ENCODE assay signal across 10 mouse cellular contexts in the genomic region with DNA sequence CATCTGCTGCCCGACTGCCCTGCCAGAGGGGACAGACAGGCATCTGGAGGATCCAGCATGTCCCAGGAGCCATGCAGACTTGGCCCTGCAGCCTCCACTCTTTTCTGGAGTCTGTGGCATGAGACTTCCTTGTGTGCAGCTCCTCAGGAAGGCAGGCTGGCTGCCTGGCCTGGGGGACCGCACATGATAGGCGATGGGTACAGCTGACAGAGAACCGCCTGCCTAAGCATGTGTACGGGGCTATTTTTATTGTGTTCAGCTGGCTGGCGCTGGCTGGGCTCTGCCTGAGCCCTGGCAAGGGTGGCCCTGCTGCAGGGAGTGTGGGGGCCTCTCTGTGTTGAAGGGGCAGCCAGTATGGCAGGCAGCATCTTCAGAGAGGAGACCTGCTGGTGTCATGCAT.
DNase-seq lines count a peak whose midpoint lies in the region; ATAC-seq lines count a peak whose summit lies in the region.
"Had no signal": no experiment of that assay in that cellular context is flagged by ENCODE, and none has a peak within 500 bp of the region (broad histone marks: within the 10 kb centered on the region; RNA-seq: fewer than 3 reads in every experiment).

No protein-coding gene starts in this region.

- 67% methylated on average over 6 of the region's 6 CpGs for WGBS in heart, embryonic 10.5 days
- WGBS in embryonic facial prominence, embryonic 10.5 days, result 73% methylated on average over 6 of the region's 6 CpGs
- 54% methylated on average over 6 of the region's 6 CpGs for WGBS in hindbrain, embryonic 12.5 days
- 37% methylated on average over 6 of the region's 6 CpGs for WGBS in midbrain, embryonic 14.5 days

- peak overlapping the region; percentile 20; the same call in 1 of the 2 replicates for H3K9ac ChIP-seq in hindbrain, embryonic 12.5 days
- no peak overlapping the region; the same call in 1 of the 2 replicates for H3K9ac ChIP-seq in midbrain, embryonic 14.5 days (replicated peaks; ENCODE audit: low read length)

- H3K4me2 ChIP-seq in hindbrain, embryonic 12.5 days (replicated peaks), result no peak overlapping the region
- no peak overlapping the region; the same call in 1 of the 2 replicates for H3K4me2 ChIP-seq in midbrain, embryonic 14.5 days (ENCODE audit: low read length)

- H3K9me3 ChIP-seq in heart, embryonic 10.5 days, result no peaks in the 10 kb centered on the region
- no peaks in the 10 kb centered on the region for H3K9me3 ChIP-seq in embryonic facial prominence, embryonic 10.5 days
- H3K9me3 ChIP-seq in hindbrain, embryonic 12.5 days (replicated peaks), result no peaks in the 10 kb centered on the region
- H3K9me3 ChIP-seq in midbrain, embryonic 14.5 days (ENCODE audit: control insufficient read depth, low read length), result no peaks in the 10 kb centered on the region

- H3K27ac ChIP-seq in heart, embryonic 10.5 days, result peak overlapping the region; percentile 93
- peak overlapping the region; percentile 67 for H3K27ac ChIP-seq in embryonic facial prominence, embryonic 10.5 days (replicated peaks)
- peak overlapping the region; percentile 100 for H3K27ac ChIP-seq in hindbrain, embryonic 12.5 days
- peak overlapping the region; percentile 60 for H3K27ac ChIP-seq in midbrain, embryonic 14.5 days (replicated peaks; ENCODE audit: low read depth, low read length)

- no peak overlapping the region for H3K4me3 ChIP-seq in heart, embryonic 10.5 days
- peak overlapping the region; percentile 13; the same call in 1 of the 2 replicates for H3K4me3 ChIP-seq in embryonic facial prominence, embryonic 10.5 days
- H3K4me3 ChIP-seq in hindbrain, embryonic 12.5 days, result no peak overlapping the region
- H3K4me3 ChIP-seq in midbrain, embryonic 14.5 days (replicated peaks; ENCODE audit: low read depth, low read length), result no peak overlapping the region

- H3K27me3 ChIP-seq in heart, embryonic 10.5 days (ENCODE audit: insufficient read depth, poor library complexity, severe bottlenecking), result peaks cover 14% of the 10 kb centered on the region; the same call in 1 of the 2 replicates
- H3K27me3 ChIP-seq in embryonic facial prominence, embryonic 10.5 days (replicated peaks; ENCODE audit: low read depth, poor library complexity, severe bottlenecking), result peaks cover 38% of the 10 kb centered on the region
- 0 out of 2 replicates have a peak, but pooled peaks cover 8% of the 10 kb centered on the region for H3K27me3 ChIP-seq in hindbrain, embryonic 12.5 days
- no peaks in the 10 kb centered on the region for H3K27me3 ChIP-seq in midbrain, embryonic 14.5 days (ENCODE audit: control insufficient read depth, insufficient read depth, low read length)

- H3K36me3 ChIP-seq in heart, embryonic 10.5 days, result no peaks in the 10 kb centered on the region
- H3K36me3 ChIP-seq in embryonic facial prominence, embryonic 10.5 days (replicated peaks), result no peaks in the 10 kb centered on the region
- no peaks in the 10 kb centered on the region for H3K36me3 ChIP-seq in hindbrain, embryonic 12.5 days
- H3K36me3 ChIP-seq in midbrain, embryonic 14.5 days (ENCODE audit: control insufficient read depth, insufficient read depth, low read length), result no peaks in the 10 kb centered on the region

- no peak for DNase-seq in heart, embryonic 10.5 days (ENCODE audit: low spot score)
- DNase-seq in heart, postnatal 36 days, result no peak
- no peak for DNase-seq in embryonic facial prominence, embryonic 10.5 days (ENCODE audit: low spot score)
- DNase-seq in midbrain, embryonic 14.5 days, result no peak
- no peak for DNase-seq in ovary, postnatal 10 days (ENCODE audit: low spot score)
- no peak for DNase-seq in lung, postnatal 10 days
- DNase-seq: cerebellum, adult 2 months; kidney, adult 8-10 months had no signal

- ATAC-seq in hindbrain, embryonic 12.5 days (ENCODE audit: low FRiP score), result no peak
- ATAC-seq in midbrain, embryonic 14.5 days (ENCODE audit: low FRiP score, low TSS enrichment), result no peak
- no peak for ATAC-seq in cerebellum, adult (ENCODE audit: insufficient number of reproducible peaks, low FRiP score, low TSS enrichment)

- intact Hi-C loops in heart, postnatal 36 days (cut with DNase I), result no loop called here

- H3K4me1 ChIP-seq in heart, embryonic 10.5 days, result peaks cover 64% of the 10 kb centered on the region
- peaks cover 85% of the 10 kb centered on the region for H3K4me1 ChIP-seq in embryonic facial prominence, embryonic 10.5 days
- H3K4me1 ChIP-seq in hindbrain, embryonic 12.5 days, result peaks cover 44% of the 10 kb centered on the region
- H3K4me1 ChIP-seq in midbrain, embryonic 14.5 days (ENCODE audit: control insufficient read depth, insufficient read depth, low read length), result peaks cover 31% of the 10 kb centered on the region
